Mouse (Mus musculus): ENCODE results near the gene Ube2e1.
"Not testable (repeated sequence)": the region's sequence is repeated elsewhere in the genome, so short reads cannot be mapped to it uniquely, and the experiment has no call there.

Gene Ube2e1

GRCm38 (mm10) chr14:18261203-18261602 lies 70.5 kb downstream of the Ube2e1 start:
- in situ Hi-C loops (cut with MboI): no loop called here

DNA sequence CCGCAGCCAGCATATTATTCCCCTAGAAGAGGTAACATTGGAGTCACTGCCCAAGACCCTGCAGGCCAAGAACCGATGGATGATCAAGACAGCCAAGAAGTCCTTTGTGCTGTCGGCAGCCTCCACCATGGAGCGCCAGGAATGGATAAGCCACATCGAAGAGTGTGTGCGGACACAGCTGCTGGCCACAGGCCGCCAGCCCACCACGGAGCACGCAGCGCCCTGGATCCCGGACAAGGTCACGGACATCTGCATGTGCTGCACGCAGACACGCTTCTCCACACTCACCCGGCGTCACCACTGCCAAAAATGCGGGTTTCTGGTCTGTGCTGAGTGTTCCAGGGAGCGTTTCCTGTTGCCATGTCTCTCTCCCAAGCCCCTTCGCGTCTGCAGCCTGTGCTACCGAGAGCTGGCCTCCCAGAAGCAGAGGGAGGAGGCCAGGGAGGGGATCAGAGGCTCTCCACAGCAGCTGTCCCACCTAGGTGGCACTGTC lies 89.0 kb downstream of the Ube2e1 start:
- in situ Hi-C loops (cut with MboI): no loop called here

GRCm38 (mm10) chr14:18241786-18242185 lies 89.9 kb downstream of the Ube2e1 start:
- in situ Hi-C loops (cut with MboI): no loop called here

- in situ Hi-C loops (cut with MboI): no loop called here
Measured at GRCm38 (mm10) chr14:18240132-18240531, 91.5 kb downstream of the Ube2e1 start.

GRCm38 (mm10) chr14:18238750-18239731 lies 92.6 kb downstream of the Ube2e1 start, which contains the start of gene Nr1d2:
TSS of gene Nr1d2 (minus strand) at chr14:18239127.
- in situ Hi-C loops (cut with MboI): no loop called here

GRCm38 (mm10) chr14:18238131-18238749 lies 93.4 kb downstream of the Ube2e1 start:
- in situ Hi-C loops (cut with MboI): no loop called here

- in situ Hi-C loops (cut with MboI): no loop called here
Measured at GRCm38 (mm10) chr14:18237381-18237780, 94.3 kb downstream of the Ube2e1 start.

- in situ Hi-C loops (cut with MboI): not testable (repeated sequence)
Measured at GRCm38 (mm10) chr14:18236496-18237235, 95.0 kb downstream of the Ube2e1 start.

GRCm38 (mm10) chr14:18233981-18234960 lies 97.4 kb downstream of the Ube2e1 start:
- in situ Hi-C loops (cut with MboI): no loop called here

DNA sequence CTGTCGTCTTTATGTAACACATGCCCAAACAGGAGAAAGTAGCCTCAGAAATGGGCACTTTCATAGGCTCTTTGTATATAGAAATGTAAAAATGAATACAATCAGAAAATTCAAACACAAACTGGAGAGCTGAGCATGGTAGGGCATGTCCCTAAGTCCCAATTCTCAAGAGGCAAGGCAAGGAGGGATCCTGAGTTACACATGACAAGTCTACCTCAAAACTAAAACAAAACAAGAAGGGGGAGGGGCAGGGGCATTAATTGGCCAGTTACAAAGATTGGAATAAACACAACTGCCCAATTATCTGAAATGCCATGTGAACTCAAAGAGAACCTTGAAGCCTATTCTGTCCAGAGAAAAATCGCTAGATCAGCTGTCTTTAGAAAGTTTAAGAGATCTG lies 98.6 kb downstream of the Ube2e1 start:
- in situ Hi-C loops (cut with MboI): no loop called here

All from mature B cell (primary cell).